In the genomic region with DNA sequence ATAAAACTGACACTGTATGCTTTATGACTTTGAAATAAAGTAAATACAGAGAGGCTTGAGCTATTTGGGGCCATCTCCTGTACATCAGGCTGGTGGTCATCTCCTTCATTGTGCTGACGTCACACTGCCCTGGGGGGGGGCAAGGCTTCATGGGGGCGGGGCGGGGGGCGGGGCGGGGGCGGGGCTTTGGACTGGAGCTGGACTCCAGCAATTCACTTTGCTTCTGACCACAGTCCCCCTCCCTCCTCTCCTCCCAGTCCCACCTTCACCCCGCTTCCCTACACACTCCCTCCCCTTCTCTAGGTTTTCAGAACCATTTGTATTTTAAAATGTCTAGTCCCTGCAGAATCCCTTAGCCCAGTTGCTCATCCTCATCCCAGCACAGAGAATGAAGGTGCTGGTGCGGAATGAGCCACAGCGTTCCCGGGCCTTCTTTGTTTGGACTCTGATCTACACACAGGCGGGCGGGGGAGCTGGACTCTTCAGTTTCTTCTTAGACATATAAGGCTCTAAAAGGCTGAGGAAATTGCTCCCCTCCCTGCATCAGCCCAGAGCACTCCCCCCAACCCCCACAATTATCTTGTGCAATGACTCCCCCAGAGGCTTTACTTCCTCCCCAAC, we compare ENCODE assay signal across 8 mouse cellular contexts. TPM values are rescaled to one million over a fixed set of nuclear protein-coding genes. Genes with fewer than 3 reads are reported as not detected.
DNase-seq lines count a peak whose midpoint lies in the region; ATAC-seq and TF ChIP-seq lines count a peak whose summit lies in the region.

No protein-coding gene starts in this region.

- H3K4me1 ChIP-seq in ES-Bruce4 (ENCODE audit: control insufficient read depth, insufficient read depth, low read length), result peaks cover 3% of the 10 kb centered on the region
- peaks cover 7% of the 10 kb centered on the region for H3K4me1 ChIP-seq in hindbrain, embryonic 14.5 days (replicated peaks; ENCODE audit: control insufficient read depth, insufficient read depth, low read length)
- peaks cover 11% of the 10 kb centered on the region; the same call in 1 of the 2 replicates for H3K4me1 ChIP-seq in liver, embryonic 11.5 days (replicated peaks; ENCODE audit: control insufficient read depth, insufficient read depth, low read length)
- no peaks in the 10 kb centered on the region for H3K4me1 ChIP-seq in cerebellum, adult 2 months (ENCODE audit: control insufficient read depth, insufficient read depth, low read length)

- TF ChIP-seq POLR2A in ES-Bruce4 (IDR thresholded peaks at IDR 0.05; ENCODE audit: insufficient read depth, low read length), result no peak
- TF ChIP-seq POLR2A in cerebellum, adult 2 months (IDR thresholded peaks at IDR 0.05; ENCODE audit: borderline replicate concordance, insufficient read depth, low read length), result no peak

- H3K4me3 ChIP-seq in ES-Bruce4 (ENCODE audit: low read depth, low read length), result peak overlapping the region; percentile 54; the same call in 1 of the 2 replicates
- peak overlapping the region; percentile 16; the same call in 1 of the 2 replicates for H3K4me3 ChIP-seq in hindbrain, embryonic 14.5 days (replicated peaks; ENCODE audit: low read length)
- peak overlapping the region; percentile 28 for H3K4me3 ChIP-seq in liver, embryonic 11.5 days (ENCODE audit: low read depth, low read length)
- H3K4me3 ChIP-seq in left cerebral cortex, adult 2 months, result no peak overlapping the region
- H3K4me3 ChIP-seq in cerebellum, adult 2 months (replicated peaks; ENCODE audit: insufficient read depth, low read depth, low read length), result no peak overlapping the region

- peak; percentile 33 for ATAC-seq in common myeloid progenitor, adult 5-6 weeks (replicated peaks; ENCODE audit: low read depth, poor library complexity, severe bottlenecking)
- peak; percentile 39; the same call in 1 of the 2 replicates for ATAC-seq in hindbrain, embryonic 14.5 days (ENCODE audit: low FRiP score)
- peak; percentile 28; the same call in 1 of the 2 replicates for ATAC-seq in liver, embryonic 11.5 days (replicated peaks; ENCODE audit: low FRiP score)

- no peak overlapping the region for H3K27ac ChIP-seq in ES-Bruce4 (ENCODE audit: insufficient read depth, low read length)
- peak overlapping the region; percentile 28; the same call in 1 of the 2 replicates for H3K27ac ChIP-seq in hindbrain, embryonic 14.5 days
- H3K27ac ChIP-seq in liver, embryonic 11.5 days (ENCODE audit: low read depth, low read length), result peak overlapping the region; percentile 45
- H3K27ac ChIP-seq in left cerebral cortex, adult 2 months, result no peak overlapping the region
- H3K27ac ChIP-seq in cerebellum, adult 2 months (ENCODE audit: insufficient read depth, low read length), result no peak overlapping the region

- H3K4me2 ChIP-seq in hindbrain, embryonic 14.5 days (replicated peaks), result peak overlapping the region; percentile 53
- H3K4me2 ChIP-seq in liver, embryonic 11.5 days, result peak overlapping the region; percentile 53

- H3K9ac ChIP-seq in ES-Bruce4 (ENCODE audit: low read depth, poor library complexity, severe bottlenecking), result peak overlapping the region; percentile 67
- H3K9ac ChIP-seq in hindbrain, embryonic 14.5 days, result peak overlapping the region; percentile 48
- 0 out of 2 replicates have a peak overlapping the region, but pooled peaks have one; percentile 25 for H3K9ac ChIP-seq in liver, embryonic 11.5 days (ENCODE audit: low read depth, low read length)

- H3K27me3 ChIP-seq in ES-Bruce4 (ENCODE audit: control insufficient read depth, insufficient read depth, low read length, poor library complexity, severe bottlenecking), result no peaks in the 10 kb centered on the region
- no peaks in the 10 kb centered on the region for H3K27me3 ChIP-seq in hindbrain, embryonic 14.5 days (ENCODE audit: control insufficient read depth, insufficient read depth, low read length)
- peaks cover 8% of the 10 kb centered on the region for H3K27me3 ChIP-seq in liver, embryonic 11.5 days (replicated peaks; ENCODE audit: control insufficient read depth, insufficient read depth, low read length)
- H3K27me3 ChIP-seq in cerebellum, adult 2 months (ENCODE audit: control insufficient read depth, insufficient read depth, low read length), result no peaks in the 10 kb centered on the region; the same call in 1 of the 2 replicates

- TF ChIP-seq CTCF in ES-Bruce4 (IDR thresholded peaks at IDR 0.05; ENCODE audit: low read depth, low read length), result no peak
- TF ChIP-seq CTCF in left cerebral cortex, adult 2 months (IDR thresholded peaks at IDR 0.05), result no peak
- TF ChIP-seq CTCF in cerebellum, adult 2 months (IDR thresholded peaks at IDR 0.05; ENCODE audit: borderline replicate concordance, insufficient read depth, low read depth, low read length), result no peak

- intact Hi-C loops in left cerebral cortex, adult 2 months (cut with DNase I), result no loop called here

- H3K9me3 ChIP-seq in ES-Bruce4 (replicated peaks; ENCODE audit: control insufficient read depth, insufficient read depth, low read length, poor library complexity, severe bottlenecking), result no peaks in the 10 kb centered on the region
- H3K9me3 ChIP-seq in hindbrain, embryonic 14.5 days (ENCODE audit: control insufficient read depth, low read length), result no peaks in the 10 kb centered on the region
- H3K9me3 ChIP-seq in liver, embryonic 11.5 days (ENCODE audit: control insufficient read depth, low read length), result no peaks in the 10 kb centered on the region

- no peak for DNase-seq in hindbrain, embryonic 14.5 days (ENCODE audit: low spot score)
- peak; percentile 42 for DNase-seq in liver, embryonic 11.5 days (ENCODE audit: low spot score)
- DNase-seq in retina, embryonic 14.5 days (ENCODE audit: low spot score), result peak; percentile 65
- DNase-seq in left cerebral cortex, adult 2 months (ENCODE audit: extremely low spot score in 1 of 2, low spot score in 2 of 2), result no peak
- DNase-seq in cerebellum, adult 2 months, result no peak
- no peak for DNase-seq in gastrocnemius, adult 18-20 months (ENCODE audit: low spot score)

- 4% methylated on average over 12 of the region's 12 CpGs for WGBS in hindbrain, embryonic 14.5 days
- 5% methylated on average over 12 of the region's 12 CpGs for WGBS in liver, embryonic 11.5 days
- WGBS in cerebellum, adult 2 months, result 12% methylated on average over 12 of the region's 12 CpGs

- no peaks in the 10 kb centered on the region for H3K36me3 ChIP-seq in ES-Bruce4 (ENCODE audit: control insufficient read depth, insufficient read depth, low read length, poor library complexity, severe bottlenecking)
- H3K36me3 ChIP-seq in hindbrain, embryonic 14.5 days (replicated peaks; ENCODE audit: control insufficient read depth, insufficient read depth), result no peaks in the 10 kb centered on the region
- no peaks in the 10 kb centered on the region for H3K36me3 ChIP-seq in liver, embryonic 11.5 days (ENCODE audit: control insufficient read depth, insufficient read depth, low read length)

- no peak for TF ChIP-seq EP300 in ES-Bruce4 (IDR thresholded peaks at IDR 0.05; ENCODE audit: insufficient read depth, low read depth, low read length)

RNA-seq across cellular contexts. Expression of a gene that starts 3.5 kb away (rescaled TPM):
- 9.3 and 15.9 TPM in 2 replicates for polyA plus RNA-seq in ES-Bruce4 (2011; ENCODE audit: insufficient read depth, insufficient read length, low read depth, missing spikeins)
- 17.6 and 21.7 TPM in 2 replicates for total RNA-seq in common myeloid progenitor, adult 5-6 weeks (2017)
- polyA plus RNA-seq in hindbrain, embryonic 14.5 days (2014; fragmentation: Nextera tagmentation; extraction: Ambion mirVana), result 9.6 and 10.8 TPM in 2 replicates
- 10.5 and 13.0 TPM in 2 replicates for polyA plus RNA-seq in liver, embryonic 11.5 days (2014; fragmentation: Nextera tagmentation; extraction: Ambion mirVana)
- total RNA-seq in left cerebral cortex, adult 2 months (2021), result 1 to 10 TPM; 4.9 to 5.2 TPM
- 2.7 and 2.8 TPM in 2 replicates for polyA plus RNA-seq in cerebellum, adult 2 months (2012; rRNA removed)
- total RNA-seq in gastrocnemius, adult 18-20 months (2021), result under 1 TPM; 0.50 to 0.64 TPM

RNA-seq across cellular contexts. Expression of a gene that starts 31.4 kb away (rescaled TPM):
- polyA plus RNA-seq in ES-Bruce4 (2011; ENCODE audit: insufficient read depth, insufficient read length, low read depth, missing spikeins), result 2.3 and 4.1 TPM in 2 replicates
- not detected in 2 replicates for total RNA-seq in common myeloid progenitor, adult 5-6 weeks (2017)
- 53.9 and 60.9 TPM in 2 replicates for polyA plus RNA-seq in hindbrain, embryonic 14.5 days (2014; fragmentation: Nextera tagmentation; extraction: Ambion mirVana)
- 0.26 and 0.40 TPM in 2 replicates for polyA plus RNA-seq in liver, embryonic 11.5 days (2014; fragmentation: Nextera tagmentation; extraction: Ambion mirVana)
- under 1 TPM; 0.18 to 0.89 TPM for total RNA-seq in left cerebral cortex, adult 2 months (2021)
- 0.38 and 0.51 TPM in 2 replicates for polyA plus RNA-seq in cerebellum, adult 2 months (2012; rRNA removed)
- total RNA-seq in gastrocnemius, adult 18-20 months (2021), result not detected

RNA-seq across cellular contexts. Expression of a gene that starts 53.2 kb away (rescaled TPM):
- 0.84 and 1.0 TPM in 2 replicates for polyA plus RNA-seq in ES-Bruce4 (2011; ENCODE audit: insufficient read depth, insufficient read length, low read depth, missing spikeins)
- not detected in 2 replicates for total RNA-seq in common myeloid progenitor, adult 5-6 weeks (2017)
- polyA plus RNA-seq in hindbrain, embryonic 14.5 days (2014; fragmentation: Nextera tagmentation; extraction: Ambion mirVana), result 0.23 and 0.50 TPM in 2 replicates
- 2.5 and 3.1 TPM in 2 replicates for polyA plus RNA-seq in liver, embryonic 11.5 days (2014; fragmentation: Nextera tagmentation; extraction: Ambion mirVana)
- not detected for total RNA-seq in left cerebral cortex, adult 2 months (2021)
- 0.03 and 0.05 TPM in 2 replicates for polyA plus RNA-seq in cerebellum, adult 2 months (2012; rRNA removed)
- total RNA-seq in gastrocnemius, adult 18-20 months (2021), result not detected

Comparison
In these comparisons a context has a peak if more than half of its experiments do, and no peak if none do; other contexts are left out.
1. H3K27ac ChIP-seq: peak in hindbrain, embryonic 14.5 days (single experiment) and liver, embryonic 11.5 days (single experiment); none in ES-Bruce4 (single experiment), left cerebral cortex, adult 2 months (single experiment) and cerebellum, adult 2 months (single experiment).
2. H3K4me3 ChIP-seq: peak in ES-Bruce4 (single experiment), hindbrain, embryonic 14.5 days (single experiment) and liver, embryonic 11.5 days (single experiment); none in left cerebral cortex, adult 2 months (single experiment) and cerebellum, adult 2 months (single experiment).
3. DNase-seq: peak in liver, embryonic 11.5 days (single experiment) and retina, embryonic 14.5 days (single experiment); none in hindbrain, embryonic 14.5 days (single experiment), left cerebral cortex, adult 2 months (0 of 2), cerebellum, adult 2 months (0 of 2) and gastrocnemius, adult 18-20 months (single experiment).
4. RNA of a gene that starts 31.4 kb away (polyA plus RNA-seq): 53.9 to 60.9 TPM in hindbrain, embryonic 14.5 days; 2.3 to 4.1 TPM in ES-Bruce4, 0.26 to 0.40 TPM in liver, embryonic 11.5 days and 0.38 to 0.51 TPM in cerebellum, adult 2 months; every median in the first group is over 10 times any median in the second.
5. Peak in every context shown above with its lines, with median percentiles within 50 percentile points of each other: H3K9ac ChIP-seq and ATAC-seq.